Comparison of ENCODE assay signal across 13 mouse cellular contexts in genomic region chr5:26894346-26894745, GRCm38 (mm10).
DNase-seq lines count a peak whose midpoint lies in the region; ATAC-seq lines count a peak whose summit lies in the region.
"Had no signal": no experiment of that assay in that cellular context is flagged by ENCODE, and none has a peak within 500 bp of the region (broad histone marks: within the 10 kb centered on the region; RNA-seq: fewer than 3 reads in every experiment).

No protein-coding gene starts in this region.

- H3K4me2 ChIP-seq in kidney, embryonic 14.5 days (replicated peaks; ENCODE audit: low read depth, low read length): no peak overlapping the region
- no peak overlapping the region for H3K4me2 ChIP-seq in neural tube, embryonic 11.5 days (ENCODE audit: low read depth)
- H3K4me2 ChIP-seq: liver, embryonic 15.5 days had no signal

- no peaks in the 10 kb centered on the region for H3K4me1 ChIP-seq in kidney, embryonic 14.5 days (ENCODE audit: control insufficient read depth, insufficient read depth, low read length)
- no peaks in the 10 kb centered on the region for H3K4me1 ChIP-seq in neural tube, embryonic 11.5 days (ENCODE audit: control insufficient read depth, insufficient read depth, low read length)
- H3K4me1 ChIP-seq: liver, embryonic 15.5 days had no signal

- H3K9ac ChIP-seq in kidney, embryonic 14.5 days (ENCODE audit: low read depth, low read length): no peak overlapping the region
- no peak overlapping the region for H3K9ac ChIP-seq in neural tube, embryonic 11.5 days (ENCODE audit: low read length)
- H3K9ac ChIP-seq: liver, embryonic 15.5 days had no signal

- no peaks in the 10 kb centered on the region for H3K36me3 ChIP-seq in kidney, embryonic 14.5 days (ENCODE audit: control insufficient read depth, insufficient read depth, low read length)
- H3K36me3 ChIP-seq in neural tube, embryonic 11.5 days (ENCODE audit: control insufficient read depth, insufficient read depth, low read length): no peaks in the 10 kb centered on the region
- H3K36me3 ChIP-seq: liver, embryonic 15.5 days had no signal

- H3K27me3 ChIP-seq in kidney, embryonic 14.5 days (ENCODE audit: control insufficient read depth, insufficient read depth, low read length): no peaks in the 10 kb centered on the region
- H3K27me3 ChIP-seq in neural tube, embryonic 11.5 days (ENCODE audit: control insufficient read depth, insufficient read depth, low read length): no peaks in the 10 kb centered on the region
- H3K27me3 ChIP-seq: liver, embryonic 15.5 days had no signal

- no peak overlapping the region for H3K27ac ChIP-seq in kidney, embryonic 14.5 days (ENCODE audit: low read depth, low read length)
- H3K27ac ChIP-seq in neural tube, embryonic 11.5 days (ENCODE audit: low read depth, low read length): no peak overlapping the region
- H3K27ac ChIP-seq: heart, adult 2 months; liver, embryonic 15.5 days had no signal

- DNase-seq in adrenal gland, postnatal 14 days: peak; percentile 27
- DNase-seq in adrenal gland, adult 8-10 months: no peak
- DNase-seq in kidney, postnatal 14 days: peak; percentile 2
- peak; percentile 64 for DNase-seq in embryo, embryonic 11 days
- DNase-seq in neural tube, embryonic 11.5 days (ENCODE audit: low spot score): peak; percentile 47
- no peak for DNase-seq in yolk sac, embryonic 10.5 days (ENCODE audit: low spot score)
- no peak for DNase-seq in thymus, adult 18-20 months
- DNase-seq: cerebellum, postnatal 25 days; heart, adult 2 months; kidney, adult 11 months; layer of hippocampus, adult 9-11 months had no signal

- no peak for ATAC-seq in kidney, embryonic 14.5 days (ENCODE audit: low FRiP score, low TSS enrichment)
- ATAC-seq in neural tube, embryonic 11.5 days (ENCODE audit: insufficient read depth, low FRiP score, low TSS enrichment): no peak

- 39% methylated on average over 3 of the region's 3 CpGs for WGBS in kidney, embryonic 14.5 days
- WGBS in neural tube, embryonic 11.5 days: 24% methylated on average over 3 of the region's 3 CpGs

- H3K9me3 ChIP-seq in kidney, embryonic 14.5 days (ENCODE audit: control insufficient read depth, low read length): no peaks in the 10 kb centered on the region
- H3K9me3 ChIP-seq in neural tube, embryonic 11.5 days (ENCODE audit: control insufficient read depth, low read length): no peaks in the 10 kb centered on the region
- H3K9me3 ChIP-seq: liver, embryonic 15.5 days had no signal

- H3K4me3 ChIP-seq in kidney, embryonic 14.5 days (ENCODE audit: low read length): no peak overlapping the region
- no peak overlapping the region for H3K4me3 ChIP-seq in neural tube, embryonic 11.5 days (ENCODE audit: low read depth, low read length)
- H3K4me3 ChIP-seq: heart, adult 2 months; liver, embryonic 15.5 days had no signal

Comparison
In these comparisons a context has a peak if more than half of its experiments do, and no peak if none do; other contexts are left out.
1. DNase-seq: peak in adrenal gland, postnatal 14 days (single experiment), kidney, postnatal 14 days (single experiment), embryo, embryonic 11 days (single experiment) and neural tube, embryonic 11.5 days (single experiment); none in adrenal gland, adult 8-10 months (single experiment), yolk sac, embryonic 10.5 days (single experiment) and thymus, adult 18-20 months (0 of 2).